Mouse (Mus musculus): ENCODE data around the gene Brca1.

GRCm38 (mm10) chr11:101507090-101507489, 44.7 kb downstream of the Brca1 start:
- TF ChIP-seq CTCF (IDR thresholded peaks at IDR 0.05; ENCODE audit: control insufficient read depth, insufficient read depth, insufficient replicate concordance, low read depth, low read length) (no peak), POLR2A (IDR thresholded peaks at IDR 0.05; ENCODE audit: control insufficient read depth, low read depth, low read length) (no peak)
